Mouse (Mus musculus): ENCODE measurements around the gene Gm42715. TPM values are rescaled to one million over a fixed set of nuclear protein-coding genes. Genes with fewer than 3 reads are reported as not detected.

Gm42715 gene
- polyA plus RNA-seq, 1 experiment from 2014 or later: 6.4 TPM

- H3K4me2 ChIP-seq (replicated peaks; ENCODE audit: low read depth): no peak overlapping the region
- ATAC-seq (ENCODE audit: low FRiP score, low TSS enrichment): no peak
- H3K27me3 ChIP-seq (ENCODE audit: control insufficient read depth, insufficient read depth, low read length): no peaks in the 10 kb centered on the region
- no peak overlapping the region for H3K9ac ChIP-seq (ENCODE audit: low read length)
- no peaks in the 10 kb centered on the region for H3K4me1 ChIP-seq (replicated peaks; ENCODE audit: control insufficient read depth, insufficient read depth)
- peaks cover 19% of the 10 kb centered on the region for H3K36me3 ChIP-seq (ENCODE audit: control insufficient read depth, insufficient read depth, low read length)
- no peak for DNase-seq (ENCODE audit: low spot score)
- no peak overlapping the region for H3K4me3 ChIP-seq (ENCODE audit: low read depth, low read length)
- 89% methylated on average over 5 of the region's 5 CpGs for WGBS
- H3K9me3 ChIP-seq (ENCODE audit: control insufficient read depth, low read length): no peaks in the 10 kb centered on the region
- TF ChIP-seq EP300 (optimal IDR thresholded peaks at IDR 0.05): no peak
- peak; percentile 51 for TF ChIP-seq CTCF (IDR thresholded peaks at IDR 0.05; ENCODE audit: low read depth)
- H3K27ac ChIP-seq (replicated peaks): no peak overlapping the region
Measured at GRCm38 (mm10) chr7:127473705-127474104, 45.7 kb upstream of the Gm42715 start.

- DNase-seq (ENCODE audit: low spot score) (no peak), ATAC-seq (ENCODE audit: low FRiP score, low TSS enrichment) (no peak)
- 74% methylated on average over 6 of the region's 6 CpGs for WGBS
- no peak for TF ChIP-seq EP300 (optimal IDR thresholded peaks at IDR 0.05)
- no peak for TF ChIP-seq CTCF (IDR thresholded peaks at IDR 0.05; ENCODE audit: low read depth)
- H3K4me1 ChIP-seq (replicated peaks; ENCODE audit: control insufficient read depth, insufficient read depth): no peaks in the 10 kb centered on the region
- H3K4me3 ChIP-seq (ENCODE audit: low read depth, low read length): no peak overlapping the region
- H3K27me3 ChIP-seq (ENCODE audit: control insufficient read depth, insufficient read depth, low read length): no peaks in the 10 kb centered on the region
- H3K36me3 ChIP-seq (ENCODE audit: control insufficient read depth, insufficient read depth, low read length): peaks cover 19% of the 10 kb centered on the region
- no peak overlapping the region for H3K27ac ChIP-seq (replicated peaks)
- H3K4me2 ChIP-seq (replicated peaks; ENCODE audit: low read depth): no peak overlapping the region
- H3K9me3 ChIP-seq (ENCODE audit: control insufficient read depth, low read length): no peaks in the 10 kb centered on the region
- H3K9ac ChIP-seq (ENCODE audit: low read length): no peak overlapping the region
Measured at GRCm38 (mm10) chr7:127474378-127475070, 44.9 kb upstream of the Gm42715 start.

GRCm38 (mm10) chr7:127475186-127475740 is 44.1 kb upstream of the Gm42715 start:
- no peak overlapping the region for H3K4me3 ChIP-seq (ENCODE audit: low read depth, low read length)
- H3K4me1 ChIP-seq (replicated peaks; ENCODE audit: control insufficient read depth, insufficient read depth): no peaks in the 10 kb centered on the region
- ATAC-seq (ENCODE audit: low FRiP score, low TSS enrichment): no peak
- no peaks in the 10 kb centered on the region for H3K9me3 ChIP-seq (ENCODE audit: control insufficient read depth, low read length)
- H3K36me3 ChIP-seq (ENCODE audit: control insufficient read depth, insufficient read depth, low read length): peaks cover 19% of the 10 kb centered on the region
- TF ChIP-seq CTCF (IDR thresholded peaks at IDR 0.05; ENCODE audit: low read depth) (no peak), EP300 (optimal IDR thresholded peaks at IDR 0.05) (no peak)
- no peak overlapping the region for H3K9ac ChIP-seq (ENCODE audit: low read length)
- no peaks in the 10 kb centered on the region for H3K27me3 ChIP-seq (ENCODE audit: control insufficient read depth, insufficient read depth, low read length)
- DNase-seq (ENCODE audit: low spot score): no peak
- WGBS: 92% methylated on average over 11 of the region's 11 CpGs
- no peak overlapping the region for H3K4me2 ChIP-seq (replicated peaks; ENCODE audit: low read depth)
- H3K27ac ChIP-seq (replicated peaks): no peak overlapping the region

GRCm38 (mm10) chr7:127476336-127476735 is 43.0 kb upstream of the Gm42715 start:
- no peak overlapping the region for H3K4me2 ChIP-seq (replicated peaks; ENCODE audit: low read depth)
- no peaks in the 10 kb centered on the region for H3K4me1 ChIP-seq (replicated peaks; ENCODE audit: control insufficient read depth, insufficient read depth)
- no peaks in the 10 kb centered on the region for H3K27me3 ChIP-seq (ENCODE audit: control insufficient read depth, insufficient read depth, low read length)
- DNase-seq (ENCODE audit: low spot score): no peak
- H3K9ac ChIP-seq (ENCODE audit: low read length): no peak overlapping the region
- no peak overlapping the region for H3K27ac ChIP-seq (replicated peaks)
- no peak for TF ChIP-seq EP300 (optimal IDR thresholded peaks at IDR 0.05)
- TF ChIP-seq CTCF (IDR thresholded peaks at IDR 0.05; ENCODE audit: low read depth): no peak
- WGBS: 94% methylated on average over 11 of the region's 11 CpGs
- no peak overlapping the region for H3K4me3 ChIP-seq (ENCODE audit: low read depth, low read length)
- peaks cover 19% of the 10 kb centered on the region for H3K36me3 ChIP-seq (ENCODE audit: control insufficient read depth, insufficient read depth, low read length)
- H3K9me3 ChIP-seq (ENCODE audit: control insufficient read depth, low read length): no peaks in the 10 kb centered on the region
- ATAC-seq (ENCODE audit: low FRiP score, low TSS enrichment): no peak

GRCm38 (mm10) chr7:127476855-127477254 is 42.5 kb upstream of the Gm42715 start:
- Histone ChIP-seq H3K9me3 (ENCODE audit: control insufficient read depth, low read length) (no peaks in the 10 kb centered on the region), H3K36me3 (ENCODE audit: control insufficient read depth, insufficient read depth, low read length) (peaks cover 19% of the 10 kb centered on the region), H3K27me3 (ENCODE audit: control insufficient read depth, insufficient read depth, low read length) (no peaks in the 10 kb centered on the region), H3K4me2 (replicated peaks; ENCODE audit: low read depth) (peak overlapping the region; percentile 84), H3K27ac (replicated peaks) (peak overlapping the region; percentile 99), H3K4me3 (ENCODE audit: low read depth, low read length) (peak overlapping the region; percentile 93; the same call in 1 of the 2 replicates), H3K9ac (ENCODE audit: low read length) (peak overlapping the region; percentile 66), H3K4me1 (replicated peaks; ENCODE audit: control insufficient read depth, insufficient read depth) (no peaks in the 10 kb centered on the region)
- ATAC-seq (ENCODE audit: low FRiP score, low TSS enrichment) (no peak), DNase-seq (ENCODE audit: low spot score) (no peak)
- 38% methylated on average over 4 of the region's 4 CpGs for WGBS
- no peak for TF ChIP-seq EP300 (optimal IDR thresholded peaks at IDR 0.05)
- no peak for TF ChIP-seq CTCF (IDR thresholded peaks at IDR 0.05; ENCODE audit: low read depth)

All from stomach, postnatal 0 days (tissue).